Mouse (Mus musculus) lung, postnatal 0 days (tissue): ENCODE results near the gene Ciapin1.

Source experiments
- CTCF ChIP-seq: IDR thresholded peaks from 2 replicates; pipeline ENCODE4 v1.5.1; 2016; ENCODE audit warnings: antibody characterized with exemption, mild to moderate bottlenecking
- EP300 ChIP-seq: IDR thresholded peaks from 2 replicates; pipeline ENCODE4 v1.6.1; 2016; ENCODE audit warnings: antibody characterized with exemption, mild to moderate bottlenecking, control low read depth

GRCm38 (mm10) chr8:94807506-94807905 lies 30.7 kb downstream of the Ciapin1 start:
- no peak for TF ChIP-seq EP300
- TF ChIP-seq CTCF: no peak
